Mouse (Mus musculus) liver, postnatal 0 days (tissue): Measurements from ENCODE around the gene Akap5. TPM values are rescaled to one million over a fixed set of nuclear protein-coding genes. Genes with fewer than 3 reads are reported as not detected.
A peak's percentile ranks its signal among the peaks of the same experiment; 100 is the strongest.

Source experiments
- ATAC-seq: fragments of 200-750 bp; cut with Nextera tagmentation; 2 replicates; pipeline ENCODE4 v1.8.0; 2017; ENCODE audit warnings: mild to moderate bottlenecking, moderate library complexity
- DNase-seq: peaks from one replicate; pipeline ENCODE4 v3.0.0-alpha.2; 2016
- H3K27ac ChIP-seq: fragments of 300-500 bp; sonication (generic); 2 replicates; pipeline ENCODE4 v1.5.1; 2014; ENCODE audit warnings: antibody characterized with exemption, moderate library complexity, mild to moderate bottlenecking, low read depth
- H3K27me3 ChIP-seq: fragments of 300-500 bp; sonication (generic); 2 replicates; pipeline ENCODE4 v1.6.1; 2014; ENCODE audit warnings: low read length, control low read depth, mixed read lengths; ENCODE audit not compliant: insufficient read depth
- H3K36me3 ChIP-seq: fragments of 300-500 bp; sonication (generic); replicated peaks from 2 replicates; pipeline ENCODE4 v1.6.1; 2014; ENCODE audit warnings: mild to moderate bottlenecking, control low read depth, low read length, moderate library complexity, mixed read lengths; ENCODE audit not compliant: insufficient read depth
- H3K4me1 ChIP-seq: fragments of 300-500 bp; sonication (generic); 2 replicates; pipeline ENCODE4 v1.6.1; 2014; ENCODE audit warnings: antibody characterized with exemption, mild to moderate bottlenecking, control low read depth; ENCODE audit not compliant: insufficient read depth
- H3K4me2 ChIP-seq: fragments of 300-500 bp; sonication (generic); 2 replicates; pipeline ENCODE4 v1.6.1; 2014; ENCODE audit warnings: low read depth, mild to moderate bottlenecking, low read length, moderate library complexity, mixed read lengths
- H3K4me3 ChIP-seq: fragments of 300-500 bp; sonication (generic); 2 replicates; pipeline ENCODE4 v1.5.1; 2014; ENCODE audit warnings: low read depth, low read length
- H3K9ac ChIP-seq: fragments of 300-500 bp; sonication (generic); replicated peaks from 2 replicates; pipeline ENCODE4 v1.6.1; 2014; ENCODE audit warnings: mild to moderate bottlenecking, moderate library complexity
- H3K9me3 ChIP-seq: fragments of 300-500 bp; sonication (generic); 2 replicates; pipeline ENCODE4 v1.6.1; 2016; ENCODE audit warnings: mild to moderate bottlenecking, control low read depth, low read length, mixed read lengths
- CTCF ChIP-seq: sonication (generic); IDR thresholded peaks from 2 replicates; pipeline ENCODE4 v1.5.1; 2016; ENCODE audit warnings: antibody characterized with exemption, low read depth
- EP300 ChIP-seq: IDR thresholded peaks from 2 replicates; pipeline ENCODE4 v1.6.1; 2016; ENCODE audit warnings: antibody characterized with exemption, low read depth, mild to moderate bottlenecking
- WGBS: fragments of 180-500 bp; shearing (Covaris S2); extraction: QIAGEN DNeasy Blood & Tissue Kit; methylation state at CpG from one replicate; pipeline ENCODE4 v1.1.7; 2014; ENCODE audit not compliant: insufficient replicate concordance; 5-methylcytosine and 5-hydroxymethylcytosine counted together
- polyA plus RNA-seq: library from polyadenylated mRNA; unstranded; fragments of >200 nt; fragmentation: Nextera tagmentation; extraction: Ambion mirVana; gene quantifications from 2 replicates; pipeline ENCODE4 v1.2.1, GENCODE M21; 2015

Gene Akap5
- polyA plus RNA-seq, 1 experiment from 2014 or later = 0.22 TPM

GRCm38 (mm10) chr12:76373991-76374390 lies 49.3 kb downstream of the Akap5 start:
- Histone ChIP-seq H3K27me3 (no peaks in the 10 kb centered on the region), H3K27ac (no peak overlapping the region), H3K4me2 (no peak overlapping the region; the same call in 1 of the 2 replicates), H3K4me1 (peaks cover 37% of the 10 kb centered on the region), H3K9ac (no peak overlapping the region), H3K36me3 (no peaks in the 10 kb centered on the region), H3K9me3 (no peaks in the 10 kb centered on the region), H3K4me3 (no peak overlapping the region)
- DNase-seq (no peak), ATAC-seq (no peak)
- WGBS = 72% methylated on average over 6 of the region's 6 CpGs
- TF ChIP-seq EP300 (no peak), CTCF (no peak)

- H3K9ac ChIP-seq = no peak overlapping the region
- no peak overlapping the region for H3K4me3 ChIP-seq
- H3K4me2 ChIP-seq = no peak overlapping the region
- H3K27me3 ChIP-seq = no peaks in the 10 kb centered on the region
- TF ChIP-seq EP300 = no peak
- no peak for TF ChIP-seq CTCF
- no peak for DNase-seq
- H3K36me3 ChIP-seq = no peaks in the 10 kb centered on the region
- H3K27ac ChIP-seq = no peak overlapping the region; the same call in 1 of the 2 replicates
- H3K9me3 ChIP-seq = no peaks in the 10 kb centered on the region
- peaks cover 39% of the 10 kb centered on the region for H3K4me1 ChIP-seq
- no peak for ATAC-seq
- 81% methylated on average over 4 of the region's 4 CpGs for WGBS
These were observed 50.2 kb downstream of the Akap5 start for GRCm38 (mm10) chr12:76374911-76375310.

- Histone ChIP-seq H3K9ac (0 out of 2 replicates have a peak overlapping the region, but pooled peaks have one; percentile 32), H3K4me1 (peaks cover 41% of the 10 kb centered on the region), H3K9me3 (no peaks in the 10 kb centered on the region), H3K36me3 (peaks cover 3% of the 10 kb centered on the region; the same call in 1 of the 2 replicates), H3K4me2 (peak overlapping the region; percentile 45), H3K27ac (peak overlapping the region; percentile 0; the same call in 1 of the 2 replicates), H3K4me3 (no peak overlapping the region), H3K27me3 (no peaks in the 10 kb centered on the region)
- peak; percentile 11; the same call in 1 of the 2 replicates for ATAC-seq
- TF ChIP-seq CTCF (no peak), EP300 (peak; percentile 64)
- 47% methylated on average over 3 of the region's 3 CpGs for WGBS
- no peak for DNase-seq
These were observed 50.8 kb downstream of the Akap5 start for GRCm38 (mm10) chr12:76375506-76375905.

- TF ChIP-seq CTCF (peak; percentile 87), EP300 (no peak)
- H3K4me1 ChIP-seq = peaks cover 45% of the 10 kb centered on the region
- peak overlapping the region; percentile 8; the same call in 1 of the 2 replicates for H3K4me2 ChIP-seq
These were observed 52.0 kb downstream of the Akap5 start for GRCm38 (mm10) chr12:76376649-76377048.

GRCm38 (mm10) chr12:76377059-76377458 lies 52.4 kb downstream of the Akap5 start:
- no peak for DNase-seq

More at GRCm38 (mm10) chr12:76376649-76377048, 52.0 kb downstream of the Akap5 start:
- Histone ChIP-seq H3K36me3 (peaks cover 3% of the 10 kb centered on the region; the same call in 1 of the 2 replicates), H3K9ac (no peak overlapping the region), H3K27ac (peak overlapping the region; percentile 45; the same call in 1 of the 2 replicates), H3K27me3 (no peaks in the 10 kb centered on the region), H3K9me3 (no peaks in the 10 kb centered on the region), H3K4me3 (no peak overlapping the region)
- DNase-seq = peak; percentile 42
- WGBS = 24% methylated on average over 7 of the region's 7 CpGs
- ATAC-seq = peak; percentile 59

GRCm38 (mm10) chr12:76377726-76378125 lies 53.0 kb downstream of the Akap5 start:
- 86% methylated on average over 3 of the region's 3 CpGs for WGBS
- Histone ChIP-seq H3K9me3 (no peaks in the 10 kb centered on the region), H3K4me3 (no peak overlapping the region), H3K4me1 (peaks cover 37% of the 10 kb centered on the region), H3K27ac (0 out of 2 replicates have a peak overlapping the region, but pooled peaks have one; percentile 45), H3K9ac (no peak overlapping the region), H3K27me3 (no peaks in the 10 kb centered on the region), H3K36me3 (peaks cover 3% of the 10 kb centered on the region; the same call in 1 of the 2 replicates), H3K4me2 (no peak overlapping the region)
- ATAC-seq (no peak), DNase-seq (no peak)
- TF ChIP-seq EP300 (no peak), CTCF (no peak)

More at GRCm38 (mm10) chr12:76377059-76377458, 52.4 kb downstream of the Akap5 start:
- peaks cover 3% of the 10 kb centered on the region; the same call in 1 of the 2 replicates for H3K36me3 ChIP-seq
- WGBS = 85% methylated on average over 6 of the region's 6 CpGs
- H3K27ac ChIP-seq = peak overlapping the region; percentile 45; the same call in 1 of the 2 replicates
- ATAC-seq = peak; percentile 33; the same call in 1 of the 2 replicates
- H3K4me3 ChIP-seq = no peak overlapping the region
- peaks cover 44% of the 10 kb centered on the region for H3K4me1 ChIP-seq
- peak overlapping the region; percentile 8; the same call in 1 of the 2 replicates for H3K4me2 ChIP-seq
- H3K9ac ChIP-seq = no peak overlapping the region
- TF ChIP-seq EP300 (no peak), CTCF (no peak)
- no peaks in the 10 kb centered on the region for H3K27me3 ChIP-seq
- H3K9me3 ChIP-seq = no peaks in the 10 kb centered on the region
